Mouse (Mus musculus) lung, postnatal 0 days (tissue): ENCODE results near the gene Hrasls5. TPM values are rescaled to one million over a fixed set of nuclear protein-coding genes. Genes with fewer than 3 reads are reported as not detected.
A peak's percentile ranks its signal among the peaks of the same experiment; 100 is the strongest.

Experiments
- ATAC-seq: fragments of 200-750 bp; cut with Nextera tagmentation; 2 replicates; pipeline ENCODE4 v1.8.0; 2017; ENCODE audit warnings: moderate library complexity
- DNase-seq: peaks from one replicate; pipeline ENCODE4 v3.0.0-alpha.2; 2016; ENCODE audit warnings: low spot score
- H3K27ac ChIP-seq: fragments of 300-500 bp; sonication (generic); 2 replicates; pipeline ENCODE4 v1.5.1; 2014; ENCODE audit warnings: antibody characterized with exemption, mild to moderate bottlenecking, low read length, mixed read lengths
- H3K27me3 ChIP-seq: fragments of 300-500 bp; sonication (generic); replicated peaks from 2 replicates; pipeline ENCODE4 v1.6.1; 2014; ENCODE audit warnings: low read length, mixed read lengths; ENCODE audit not compliant: insufficient read depth
- H3K36me3 ChIP-seq: fragments of 300-500 bp; sonication (generic); 2 replicates; pipeline ENCODE4 v1.6.1; 2014; ENCODE audit warnings: low read length, mixed read lengths; ENCODE audit not compliant: insufficient read depth
- H3K4me1 ChIP-seq: fragments of 300-500 bp; sonication (generic); 2 replicates; pipeline ENCODE4 v1.6.1; 2014; ENCODE audit warnings: antibody characterized with exemption, low read depth, low read length, mixed read lengths; ENCODE audit not compliant: insufficient read depth
- H3K4me2 ChIP-seq: fragments of 300-500 bp; sonication (generic); replicated peaks from 2 replicates; pipeline ENCODE4 v1.6.1; 2014; ENCODE audit warnings: low read depth, mild to moderate bottlenecking, low read length, moderate library complexity, mixed read lengths
- H3K4me3 ChIP-seq: fragments of 300-500 bp; sonication (generic); 2 replicates; pipeline ENCODE4 v1.5.1; 2014; ENCODE audit warnings: low read depth, low read length
- H3K9ac ChIP-seq: fragments of 300-500 bp; sonication (generic); replicated peaks from 2 replicates; pipeline ENCODE4 v1.6.1; 2014; ENCODE audit warnings: low read depth, mild to moderate bottlenecking
- H3K9me3 ChIP-seq: fragments of 300-500 bp; sonication (generic); 2 replicates; pipeline ENCODE4 v1.6.1; 2016; ENCODE audit warnings: low read length, mixed read lengths
- CTCF ChIP-seq: IDR thresholded peaks from 2 replicates; pipeline ENCODE4 v1.5.1; 2016; ENCODE audit warnings: antibody characterized with exemption, mild to moderate bottlenecking
- EP300 ChIP-seq: IDR thresholded peaks from 2 replicates; pipeline ENCODE4 v1.6.1; 2016; ENCODE audit warnings: antibody characterized with exemption, mild to moderate bottlenecking, control low read depth
- WGBS: fragments of 180-500 bp; shearing (Covaris S2); extraction: QIAGEN DNeasy Blood & Tissue Kit; methylation state at CpG from one replicate; pipeline ENCODE4 v1.1.7; 2014; 5-methylcytosine and 5-hydroxymethylcytosine counted together
- polyA plus RNA-seq: library from polyadenylated mRNA; unstranded; fragments of >200 nt; fragmentation: Nextera tagmentation; extraction: Ambion mirVana; gene quantifications from 2 replicates; pipeline ENCODE4 v1.2.1, GENCODE M21; 2015

Gene Hrasls5
- polyA plus RNA-seq, 1 experiment from 2014 or later, result not detected

- Histone ChIP-seq H3K27ac (no peak overlapping the region), H3K9ac (no peak overlapping the region), H3K4me2 (no peak overlapping the region), H3K9me3 (no peaks in the 10 kb centered on the region), H3K4me3 (no peak overlapping the region), H3K27me3 (no peaks in the 10 kb centered on the region), H3K4me1 (no peaks in the 10 kb centered on the region), H3K36me3 (no peaks in the 10 kb centered on the region)
- TF ChIP-seq CTCF (no peak), EP300 (no peak)
- DNase-seq, result peak; percentile 49
- no peak for ATAC-seq
- 74% methylated on average over 5 of the region's 5 CpGs for WGBS
Measured at GRCm38 (mm10) chr19:7616231-7616930, 4.0 kb downstream of the Hrasls5 start.

DNA sequence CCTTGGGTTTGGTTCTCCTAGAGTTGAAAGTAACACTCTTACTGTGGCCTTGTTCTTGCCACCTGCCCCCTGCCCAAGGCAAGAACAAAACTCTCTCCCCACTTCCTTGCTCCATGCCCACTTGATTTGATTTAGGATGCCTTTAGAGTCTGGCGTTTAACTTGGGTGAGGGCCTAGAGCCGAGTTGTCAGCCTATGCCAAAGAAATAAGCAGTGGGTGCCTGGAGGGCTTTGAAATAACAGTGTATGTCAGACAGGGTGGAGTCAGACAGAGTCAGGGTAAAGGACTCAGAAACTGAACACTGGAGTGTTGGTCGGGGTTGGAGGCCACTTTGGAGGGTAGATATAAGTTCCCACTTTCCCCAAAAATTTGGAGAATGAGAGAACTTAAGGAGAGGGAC, 4.7 kb downstream of the Hrasls5 start:
- H3K4me3 ChIP-seq, result no peak overlapping the region
- ATAC-seq (no peak), DNase-seq (no peak)
- H3K4me1 ChIP-seq, result no peaks in the 10 kb centered on the region
- WGBS, result 37% methylated on average over 3 of the region's 3 CpGs
- no peak overlapping the region for H3K9ac ChIP-seq
- H3K9me3 ChIP-seq, result no peaks in the 10 kb centered on the region
- H3K27ac ChIP-seq, result no peak overlapping the region
- TF ChIP-seq EP300, result no peak
- H3K27me3 ChIP-seq, result no peaks in the 10 kb centered on the region
- H3K36me3 ChIP-seq, result no peaks in the 10 kb centered on the region
- no peak overlapping the region for H3K4me2 ChIP-seq

- H3K4me3 ChIP-seq, result no peak overlapping the region
- DNase-seq, result peak; percentile 86
Measured at GRCm38 (mm10) chr19:7617696-7618095, 5.4 kb downstream of the Hrasls5 start.

GRCm38 (mm10) chr19:7633021-7633420, 20.7 kb downstream of the Hrasls5 start:
- H3K4me2 ChIP-seq, result no peak overlapping the region
- no peak overlapping the region for H3K27ac ChIP-seq
- no peaks in the 10 kb centered on the region for H3K9me3 ChIP-seq
- no peak overlapping the region for H3K9ac ChIP-seq
- TF ChIP-seq EP300 (no peak), CTCF (no peak)
- H3K4me1 ChIP-seq, result no peaks in the 10 kb centered on the region
- no peak for ATAC-seq
- H3K27me3 ChIP-seq, result no peaks in the 10 kb centered on the region
- no peak overlapping the region for H3K4me3 ChIP-seq
- no peaks in the 10 kb centered on the region for H3K36me3 ChIP-seq
- DNase-seq, result no peak

More at GRCm38 (mm10) chr19:7617696-7618095, 5.4 kb downstream of the Hrasls5 start:
- H3K27ac ChIP-seq, result no peak overlapping the region
- no peaks in the 10 kb centered on the region for H3K4me1 ChIP-seq
- no peaks in the 10 kb centered on the region for H3K27me3 ChIP-seq
- TF ChIP-seq CTCF (peak; percentile 86), EP300 (no peak)
- H3K4me2 ChIP-seq, result peak overlapping the region; percentile 25; the same call in 1 of the 2 replicates
- H3K9ac ChIP-seq, result no peak overlapping the region
- 24% methylated on average over 7 of the region's 7 CpGs for WGBS
- no peaks in the 10 kb centered on the region for H3K36me3 ChIP-seq
- ATAC-seq, result no peak
- H3K9me3 ChIP-seq, result no peaks in the 10 kb centered on the region

GRCm38 (mm10) chr19:7633786-7634185, 21.4 kb downstream of the Hrasls5 start:
- DNase-seq (no peak), ATAC-seq (no peak)
- Histone ChIP-seq H3K4me1 (no peaks in the 10 kb centered on the region), H3K27me3 (no peaks in the 10 kb centered on the region), H3K9ac (no peak overlapping the region), H3K36me3 (no peaks in the 10 kb centered on the region), H3K9me3 (no peaks in the 10 kb centered on the region), H3K27ac (no peak overlapping the region), H3K4me3 (no peak overlapping the region), H3K4me2 (no peak overlapping the region)
- no peak for TF ChIP-seq EP300
- no peak for TF ChIP-seq CTCF
- 48% methylated on average over 1 of the region's 1 CpGs for WGBS

DNA sequence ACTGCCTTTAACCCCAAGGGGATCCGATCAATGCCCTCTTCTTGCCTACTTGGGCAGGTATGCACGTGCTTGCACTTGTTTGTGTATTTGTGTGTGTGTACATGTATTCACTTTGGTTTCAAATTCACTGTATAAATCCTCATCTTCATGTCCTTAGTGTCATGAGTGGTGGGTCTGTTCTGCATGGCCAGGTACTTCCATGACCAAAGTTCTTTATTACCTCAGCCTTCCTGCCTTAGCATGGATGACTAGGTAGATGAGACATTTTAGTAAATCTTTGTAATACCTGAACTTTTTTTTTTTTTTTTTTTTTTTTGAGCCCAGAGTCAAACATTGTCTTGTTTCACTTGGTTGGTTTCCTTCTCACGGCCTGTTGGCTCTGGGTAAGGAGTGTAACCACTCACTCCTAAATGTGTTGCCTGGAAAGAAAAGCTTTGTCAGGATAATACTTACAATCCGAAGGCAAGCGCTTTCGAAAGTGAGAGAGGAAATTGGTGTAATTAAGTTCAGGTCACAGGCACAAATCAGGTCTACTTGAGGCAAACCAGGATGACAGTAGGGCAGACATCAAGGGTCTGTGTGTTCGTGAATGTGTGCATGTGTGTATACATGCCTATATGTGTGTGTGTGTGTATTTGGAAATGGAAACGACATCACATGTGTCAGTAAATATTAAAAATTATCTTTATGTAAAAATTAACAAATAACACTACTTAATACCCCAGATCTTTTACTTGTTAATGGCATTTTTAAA, 36.7 kb downstream of the Hrasls5 start:
- H3K4me1 ChIP-seq, result no peaks in the 10 kb centered on the region
- no peak overlapping the region for H3K9ac ChIP-seq
- ATAC-seq (no peak), DNase-seq (no peak)
- no peaks in the 10 kb centered on the region for H3K36me3 ChIP-seq
- H3K9me3 ChIP-seq, result no peaks in the 10 kb centered on the region
- 78% methylated on average over 8 of the region's 8 CpGs for WGBS
- H3K27ac ChIP-seq, result no peak overlapping the region
- H3K4me3 ChIP-seq, result no peak overlapping the region
- no peaks in the 10 kb centered on the region for H3K27me3 ChIP-seq
- TF ChIP-seq EP300, result no peak
- no peak for TF ChIP-seq CTCF
- no peak overlapping the region for H3K4me2 ChIP-seq
